ENCODE assay signal across 20 mouse cellular contexts in the genomic region with DNA sequence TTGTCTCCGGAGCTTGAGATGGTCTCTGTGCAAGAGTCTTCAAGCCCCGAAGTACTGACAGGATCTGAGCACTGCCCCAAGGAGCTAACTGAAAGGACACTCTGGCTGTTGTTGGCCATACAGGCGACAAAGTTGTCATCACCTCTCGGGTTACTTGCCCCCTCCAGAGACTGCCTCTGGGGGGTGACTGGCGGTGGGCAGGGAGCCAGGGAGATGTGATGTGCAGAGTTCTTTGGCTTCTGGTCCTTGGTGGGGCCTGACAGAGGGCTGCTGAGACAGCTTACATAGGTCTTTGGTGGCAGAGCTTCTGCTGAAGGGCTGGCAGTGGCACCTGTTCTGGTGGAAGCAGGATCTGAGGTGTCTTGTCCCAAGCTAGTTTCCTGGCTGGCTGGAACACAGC. TPM values are rescaled to one million over a fixed set of nuclear protein-coding genes. Genes with fewer than 3 reads are reported as not detected.
"Had no signal": no experiment of that assay in that cellular context is flagged by ENCODE, and none has a peak within 500 bp of the region (broad histone marks: within the 10 kb centered on the region; RNA-seq: fewer than 3 reads in every experiment).

No protein-coding gene starts in this region.

- ATAC-seq: liver, postnatal 0 days; lung, postnatal 0 days; midbrain, embryonic 13.5 days; midbrain, embryonic 16.5 days had no signal

- H3K4me3 ChIP-seq: limb, embryonic 12.5 days; limb, embryonic 15.5 days; megakaryocyte, embryonic 14.5 days; midbrain, embryonic 10.5 days; midbrain, embryonic 13.5 days; myocyte; neural tube, embryonic 13.5 days had no signal

- DNase-seq: kidney, postnatal 14 days; kidney, postnatal 4 days; left cerebral cortex, postnatal 4 days; liver, postnatal 0 days; lung, embryonic 14.5 days; retina, postnatal 1 day; right cerebral cortex, postnatal 25 days; thymus, postnatal 25 days had no signal

- H3K27ac ChIP-seq: limb, embryonic 12.5 days; limb, embryonic 15.5 days; liver, embryonic 14.5 days; midbrain, embryonic 10.5 days; midbrain, embryonic 13.5 days; neural tube, embryonic 13.5 days had no signal

- H3K9me3 ChIP-seq: limb, embryonic 12.5 days; limb, embryonic 15.5 days; megakaryocyte, embryonic 14.5 days; midbrain, embryonic 10.5 days; midbrain, embryonic 13.5 days; neural tube, embryonic 13.5 days had no signal

- H3K4me2 ChIP-seq: limb, embryonic 12.5 days; limb, embryonic 15.5 days; liver, embryonic 11.5 days; lung, embryonic 14.5 days; midbrain, embryonic 13.5 days; neural tube, embryonic 13.5 days had no signal

- H3K9ac ChIP-seq: limb, embryonic 12.5 days; limb, embryonic 15.5 days; liver, embryonic 14.5 days; liver, postnatal 0 days; lung, embryonic 14.5 days; midbrain, embryonic 13.5 days; neural tube, embryonic 13.5 days had no signal

- H3K27me3 ChIP-seq: limb, embryonic 12.5 days; limb, embryonic 15.5 days; megakaryocyte, embryonic 14.5 days; midbrain, embryonic 13.5 days; neural tube, embryonic 13.5 days had no signal

RNA-seq across cellular contexts. Expression of a gene that starts 20.0 kb away (rescaled TPM):
- total RNA-seq: neutrophil, adult 5-6 weeks had no signal
